Mouse (Mus musculus) ovary, adult 18-20 months (tissue): ENCODE results near the gene Cnn3.

Source experiments
- DNase-seq: peaks from one replicate; pipeline ENCODE4 v3.0.0; 2022; ENCODE audit warnings: low spot score, mixed read lengths

Gene Cnn3

DNA sequence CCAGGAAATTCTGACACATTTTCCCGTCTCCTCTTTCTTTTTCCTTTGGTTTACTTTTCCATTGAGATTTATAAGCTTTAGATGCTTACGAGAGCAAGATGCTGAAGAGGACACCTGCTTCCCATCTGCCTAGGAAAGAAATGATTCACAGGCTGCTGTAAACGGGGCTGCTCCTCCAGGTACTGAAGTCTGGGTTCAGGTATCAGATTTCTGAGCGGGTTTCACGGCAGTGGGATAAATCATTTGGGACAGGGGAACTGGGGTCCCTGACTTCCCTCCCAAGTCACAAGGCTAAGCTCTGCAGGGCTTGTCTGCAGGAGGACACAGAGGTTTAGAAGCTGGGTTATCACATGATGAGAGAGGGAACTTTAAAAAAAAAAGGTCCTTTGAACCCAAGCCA lies 65.7 kb downstream of the Cnn3 start:
- DNase-seq = no peak

DNA sequence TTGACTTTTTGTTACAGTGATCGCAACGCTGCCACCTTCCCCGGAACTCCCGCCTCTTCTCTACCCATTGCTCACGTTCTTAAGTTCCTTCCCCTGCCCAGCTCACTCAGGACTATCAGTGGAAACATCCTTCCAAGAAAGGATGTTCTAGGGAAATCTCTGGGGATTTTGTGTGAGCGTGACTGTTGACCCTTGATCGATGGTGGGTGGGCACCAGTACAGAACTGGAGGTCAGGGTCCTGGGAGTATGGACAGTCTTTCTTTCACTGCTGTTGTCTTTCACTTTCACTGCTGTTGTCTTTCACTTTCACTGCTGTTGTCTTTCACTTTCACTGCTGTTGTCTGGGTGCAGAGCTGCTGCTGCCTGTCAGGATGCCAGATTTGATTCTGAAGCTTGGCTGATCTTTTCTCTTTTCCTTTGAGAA lies 67.7 kb downstream of the Cnn3 start:
- DNase-seq = no peak

DNA sequence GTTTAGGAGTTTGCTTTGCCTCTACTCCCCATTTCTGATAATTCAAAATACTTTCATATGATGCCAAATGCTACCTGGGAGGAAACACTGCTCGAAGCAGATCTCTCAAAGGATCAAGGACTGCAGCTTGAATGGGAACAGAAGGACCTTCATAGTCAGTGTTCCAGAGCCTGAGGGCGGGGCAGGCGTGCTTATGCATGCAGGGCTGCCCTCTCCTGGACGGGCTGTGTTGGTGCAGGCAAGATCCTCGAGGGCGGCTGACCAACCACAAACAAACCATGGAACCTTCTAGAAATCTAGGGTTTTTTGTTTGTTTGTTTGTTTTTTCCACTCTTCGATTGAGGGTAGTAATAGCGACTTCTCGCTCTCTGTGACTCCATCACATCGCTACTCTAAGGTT lies 73.9 kb downstream of the Cnn3 start:
- DNase-seq = peak; percentile 63

DNA sequence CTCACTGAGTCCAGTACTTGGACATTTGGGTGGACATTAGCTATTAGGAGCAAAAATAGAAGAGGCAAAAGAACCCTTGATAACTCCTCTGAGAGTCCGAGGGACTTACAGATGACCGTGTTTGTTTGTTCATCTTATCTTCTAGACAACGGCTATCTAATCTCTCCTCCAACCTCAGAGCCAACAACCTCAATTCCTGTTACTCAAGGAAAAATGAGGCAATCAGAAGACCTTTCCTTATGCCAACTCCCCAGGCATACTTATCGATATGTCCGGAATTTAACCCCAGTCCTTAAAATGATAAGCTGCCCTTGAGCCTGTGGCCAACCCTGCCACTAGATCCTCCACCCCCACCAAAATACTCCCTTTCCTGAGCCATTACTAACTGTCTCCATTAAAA lies 74.4 kb downstream of the Cnn3 start:
- DNase-seq = peak; percentile 66

DNA sequence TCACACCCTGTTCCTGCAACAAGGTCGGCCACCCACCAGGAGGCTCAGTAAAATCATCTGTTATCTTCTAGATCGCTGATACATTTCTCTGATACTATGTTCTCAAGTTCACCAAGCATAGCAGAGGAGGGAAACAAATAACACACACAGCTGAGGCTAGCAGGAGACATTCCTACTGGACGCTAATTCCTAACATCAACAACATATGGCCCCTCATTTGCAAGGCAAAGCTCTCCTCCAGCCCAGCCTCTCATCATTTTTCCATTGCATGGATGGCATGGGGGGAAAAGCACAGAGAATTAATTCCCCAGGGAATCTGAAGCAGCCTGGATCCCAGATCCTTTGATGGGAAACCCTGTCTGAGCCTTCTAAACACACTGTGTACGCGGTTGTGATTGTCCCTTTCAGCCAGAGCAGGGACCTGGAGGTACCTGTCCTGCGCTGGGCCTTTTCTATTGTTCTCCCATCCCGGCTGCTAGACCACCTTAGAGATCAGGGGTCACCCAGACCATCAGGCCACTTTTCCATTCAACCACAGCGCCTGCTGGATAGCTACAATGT lies 78.7 kb downstream of the Cnn3 start:
- no peak for DNase-seq

DNA sequence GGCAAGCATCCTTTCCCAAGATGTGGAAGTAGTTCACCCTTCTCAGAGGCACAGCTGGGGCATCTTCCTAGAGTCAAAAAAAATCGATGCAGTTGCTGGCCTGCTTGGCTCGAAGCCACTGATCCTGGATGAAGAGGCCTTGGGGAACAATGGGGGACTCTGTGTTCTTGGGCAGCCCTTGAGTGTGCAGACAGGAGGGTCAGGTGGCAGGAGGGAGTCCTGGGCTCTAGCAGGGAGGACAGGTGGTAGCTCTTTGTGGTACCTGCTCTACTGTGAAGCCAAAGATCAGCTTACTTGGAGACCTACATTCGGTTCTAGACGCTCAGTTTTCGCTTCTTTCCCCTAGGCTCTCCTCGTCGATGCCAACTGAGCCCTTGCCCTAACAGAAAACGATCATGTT lies 79.9 kb downstream of the Cnn3 start:
- DNase-seq = no peak

DNA sequence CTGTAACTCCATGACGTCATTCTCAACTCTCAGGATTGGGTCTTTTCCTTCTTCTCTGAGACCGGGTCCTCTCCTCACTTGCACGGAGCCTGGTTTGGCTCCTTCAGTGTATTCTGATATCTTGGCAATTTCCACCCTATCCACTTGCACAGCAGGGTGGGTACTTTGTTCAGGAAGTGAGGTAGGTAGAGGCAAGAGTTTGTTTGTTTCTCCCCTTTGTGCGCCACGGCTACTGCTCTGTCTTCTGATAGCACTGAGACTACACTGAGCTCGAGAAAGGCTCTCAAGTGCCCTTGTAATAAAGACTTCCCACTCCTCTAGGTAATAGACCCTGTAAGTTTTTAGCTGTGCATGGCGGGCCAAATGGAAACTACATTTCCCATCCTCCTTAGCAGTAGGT lies 80.5 kb downstream of the Cnn3 start:
- no peak for DNase-seq

DNA sequence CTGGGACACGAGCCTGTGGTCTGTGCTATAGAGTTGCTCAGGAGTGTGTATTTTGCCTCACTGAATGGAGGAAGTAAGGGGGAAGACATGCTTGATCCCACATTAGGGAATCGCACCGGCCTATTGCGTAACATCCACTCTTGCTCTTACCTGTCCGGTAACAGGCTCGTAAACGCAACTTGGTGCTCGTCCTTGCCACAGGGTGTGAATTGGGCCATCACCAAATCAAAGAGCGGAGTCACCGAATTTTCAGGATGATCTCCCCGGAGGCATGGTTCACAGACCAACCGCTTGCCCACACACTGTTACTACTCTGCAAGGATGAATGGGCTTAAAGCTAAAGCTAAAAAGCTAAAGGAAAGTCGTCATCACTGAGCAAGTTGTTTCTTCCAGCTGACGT lies 81.4 kb downstream of the Cnn3 start:
- no peak for DNase-seq
